Mouse (Mus musculus): ENCODE data around the gene Resp18.

Resp18 gene

GRCm38 (mm10) chr1:75277195-75278188 lies 723 bp downstream of the Resp18 start:
- DNase-seq (ENCODE audit: low read depth), result peak; percentile 86

- peak; percentile 83 for DNase-seq (ENCODE audit: low read depth)
Observed at GRCm38 (mm10) chr1:75264091-75264880, 13.9 kb downstream of the Resp18 start, which contains the start of gene Ptprn. Gene Ptprn (minus strand): TSS chr1:75264502.

GRCm38 (mm10) chr1:75262969-75263951 lies 15.0 kb downstream of the Resp18 start:
- peak; percentile 95 for DNase-seq (ENCODE audit: low read depth)

GRCm38 (mm10) chr1:75261278-75261677 lies 16.9 kb downstream of the Resp18 start:
- DNase-seq (ENCODE audit: low read depth), result peak; percentile 64

- no peak for DNase-seq (ENCODE audit: low read depth)
Observed at GRCm38 (mm10) chr1:75255516-75256046, 22.6 kb downstream of the Resp18 start.

GRCm38 (mm10) chr1:75254625-75255013 lies 23.6 kb downstream of the Resp18 start:
- DNase-seq (ENCODE audit: low read depth), result no peak

GRCm38 (mm10) chr1:75253849-75254624 lies 24.2 kb downstream of the Resp18 start:
- DNase-seq (ENCODE audit: low read depth), result peak; percentile 93

- no peak for DNase-seq (ENCODE audit: low read depth)
Observed at GRCm38 (mm10) chr1:75253029-75253428, 25.2 kb downstream of the Resp18 start.

- no peak for DNase-seq (ENCODE audit: low read depth)
Observed at GRCm38 (mm10) chr1:75252308-75252707, 25.9 kb downstream of the Resp18 start.

GRCm38 (mm10) chr1:75251112-75251970 lies 26.9 kb downstream of the Resp18 start:
- no peak for DNase-seq (ENCODE audit: low read depth)

GRCm38 (mm10) chr1:75250498-75250897 lies 27.7 kb downstream of the Resp18 start:
- peak; percentile 48 for DNase-seq (ENCODE audit: low read depth)

GRCm38 (mm10) chr1:75248041-75248772 lies 30.0 kb downstream of the Resp18 start:
- DNase-seq (ENCODE audit: low read depth), result peak; percentile 76

GRCm38 (mm10) chr1:75247071-75247930 lies 30.9 kb downstream of the Resp18 start:
- no peak for DNase-seq (ENCODE audit: low read depth)

GRCm38 (mm10) chr1:75244836-75245235 lies 33.4 kb downstream of the Resp18 start:
- peak; percentile 61 for DNase-seq (ENCODE audit: low read depth)

GRCm38 (mm10) chr1:75244175-75244826 lies 33.9 kb downstream of the Resp18 start:
- no peak for DNase-seq (ENCODE audit: low read depth)

- no peak for DNase-seq (ENCODE audit: low read depth)
Observed at GRCm38 (mm10) chr1:75243411-75243810, 34.8 kb downstream of the Resp18 start.

- no peak for DNase-seq (ENCODE audit: low read depth)
Observed at GRCm38 (mm10) chr1:75239591-75239990, 38.6 kb downstream of the Resp18 start.

Data from NIH3T3 (cell line).